Mouse (Mus musculus): Measurements from ENCODE around the gene Pygm. TPM values are rescaled to one million over a fixed set of nuclear protein-coding genes. Genes with fewer than 3 reads are reported as not detected.

Gene Pygm
- total RNA-seq, 2 experiments from 2014 or later = 4.9 TPM

GRCm38 (mm10) chr19:6380411-6381166 lies 3.6 kb upstream of the Pygm start:
- ATAC-seq (replicated peaks; ENCODE audit: low FRiP score, low TSS enrichment, poor library complexity, severe bottlenecking) = no peak

- no peak for ATAC-seq (replicated peaks; ENCODE audit: low FRiP score, low TSS enrichment, poor library complexity, severe bottlenecking)
Observed at GRCm38 (mm10) chr19:6381238-6381637, 3.0 kb upstream of the Pygm start.

GRCm38 (mm10) chr19:6382323-6382924 lies 1.8 kb upstream of the Pygm start:
- no peak for ATAC-seq (replicated peaks; ENCODE audit: low FRiP score, low TSS enrichment, poor library complexity, severe bottlenecking)

- no peak for ATAC-seq (replicated peaks; ENCODE audit: low FRiP score, low TSS enrichment, poor library complexity, severe bottlenecking)
Observed at GRCm38 (mm10) chr19:6383470-6383869, 729 bp upstream of the Pygm start.

GRCm38 (mm10) chr19:6384954-6385353 lies 755 bp downstream of the Pygm start:
- ATAC-seq (replicated peaks; ENCODE audit: low FRiP score, low TSS enrichment, poor library complexity, severe bottlenecking) = no peak

- no peak for ATAC-seq (replicated peaks; ENCODE audit: low FRiP score, low TSS enrichment, poor library complexity, severe bottlenecking)
Observed at GRCm38 (mm10) chr19:6385419-6385818, 1.2 kb downstream of the Pygm start.

- ATAC-seq (replicated peaks; ENCODE audit: low FRiP score, low TSS enrichment, poor library complexity, severe bottlenecking) = no peak
Observed at GRCm38 (mm10) chr19:6385821-6386220, 1.6 kb downstream of the Pygm start.

GRCm38 (mm10) chr19:6386234-6386633 lies 2.0 kb downstream of the Pygm start:
- no peak for ATAC-seq (replicated peaks; ENCODE audit: low FRiP score, low TSS enrichment, poor library complexity, severe bottlenecking)

- no peak for ATAC-seq (replicated peaks; ENCODE audit: low FRiP score, low TSS enrichment, poor library complexity, severe bottlenecking)
Observed at GRCm38 (mm10) chr19:6388006-6388405, 3.8 kb downstream of the Pygm start.

- 0 out of 2 replicates have a peak, but pooled peaks have one; percentile 14 for ATAC-seq (replicated peaks; ENCODE audit: low FRiP score, low TSS enrichment, poor library complexity, severe bottlenecking)
Observed at GRCm38 (mm10) chr19:6389803-6390202, 5.6 kb downstream of the Pygm start.

- ATAC-seq (replicated peaks; ENCODE audit: low FRiP score, low TSS enrichment, poor library complexity, severe bottlenecking) = no peak
Observed at GRCm38 (mm10) chr19:6390251-6390650, 6.1 kb downstream of the Pygm start.

GRCm38 (mm10) chr19:6392743-6393393 lies 8.7 kb downstream of the Pygm start:
- no peak for ATAC-seq (replicated peaks; ENCODE audit: low FRiP score, low TSS enrichment, poor library complexity, severe bottlenecking)

GRCm38 (mm10) chr19:6393637-6394036 lies 9.4 kb downstream of the Pygm start:
- no peak for ATAC-seq (replicated peaks; ENCODE audit: low FRiP score, low TSS enrichment, poor library complexity, severe bottlenecking)

- ATAC-seq (replicated peaks; ENCODE audit: low FRiP score, low TSS enrichment, poor library complexity, severe bottlenecking) = no peak
Observed at GRCm38 (mm10) chr19:6396237-6396636, 12.0 kb downstream of the Pygm start.

- ATAC-seq (replicated peaks; ENCODE audit: low FRiP score, low TSS enrichment, poor library complexity, severe bottlenecking) = no peak
Observed at GRCm38 (mm10) chr19:6397582-6398249, 13.5 kb downstream of the Pygm start.

- no peak for ATAC-seq (replicated peaks; ENCODE audit: low FRiP score, low TSS enrichment, poor library complexity, severe bottlenecking)
Observed at GRCm38 (mm10) chr19:6398447-6399284, 14.5 kb downstream of the Pygm start.

- no peak for ATAC-seq (replicated peaks; ENCODE audit: low FRiP score, low TSS enrichment, poor library complexity, severe bottlenecking)
Observed at GRCm38 (mm10) chr19:6399285-6400095, 15.3 kb downstream of the Pygm start, which contains the start of gene Rasgrp2. Gene Rasgrp2 (plus strand): TSS chr19:6399340.

Data from megakaryocyte-erythroid progenitor cell, adult 5-6 weeks (primary cell).